Mouse (Mus musculus): ENCODE data around the gene Aldh16a1. TPM values are rescaled to one million over a fixed set of nuclear protein-coding genes. Genes with fewer than 3 reads are reported as not detected.
A peak's percentile ranks its signal among the peaks of the same experiment; 100 is the strongest.

Gene Aldh16a1
- polyA plus RNA-seq, 1 experiment from 2014 or later = 66.6 TPM

- Histone ChIP-seq H3K4me2 (ENCODE audit: low read length) (no peak overlapping the region), H3K27ac (ENCODE audit: low read depth) (peak overlapping the region; percentile 79; the same call in 1 of the 2 replicates), H3K4me1 (replicated peaks; ENCODE audit: control insufficient read depth, insufficient read depth, low read length) (peaks cover 3% of the 10 kb centered on the region; the same call in 1 of the 2 replicates), H3K9me3 (ENCODE audit: control insufficient read depth, low read length) (no peaks in the 10 kb centered on the region), H3K27me3 (replicated peaks; ENCODE audit: control insufficient read depth, insufficient read depth, low read length) (no peaks in the 10 kb centered on the region), H3K36me3 (ENCODE audit: control insufficient read depth, insufficient read depth, low read length) (peaks cover 38% of the 10 kb centered on the region), H3K9ac (ENCODE audit: low read length) (no peak overlapping the region), H3K4me3 (ENCODE audit: low read depth, low read length) (no peak overlapping the region)
- no peak for DNase-seq (ENCODE audit: low spot score)
- WGBS = 64% methylated on average over 6 of the region's 6 CpGs
- ATAC-seq (replicated peaks; ENCODE audit: low FRiP score, low TSS enrichment, low read depth) = no peak
These were observed 4.8 kb downstream of the Aldh16a1 start for GRCm38 (mm10) chr7:45149545-45149944.

- Histone ChIP-seq H3K9me3 (ENCODE audit: control insufficient read depth, low read length) (no peaks in the 10 kb centered on the region), H3K9ac (ENCODE audit: low read length) (no peak overlapping the region), H3K36me3 (ENCODE audit: control insufficient read depth, insufficient read depth, low read length) (peaks cover 48% of the 10 kb centered on the region), H3K4me3 (ENCODE audit: low read depth, low read length) (no peak overlapping the region), H3K27ac (ENCODE audit: low read depth) (peak overlapping the region; percentile 25; the same call in 1 of the 2 replicates), H3K27me3 (replicated peaks; ENCODE audit: control insufficient read depth, insufficient read depth, low read length) (no peaks in the 10 kb centered on the region), H3K4me2 (ENCODE audit: low read length) (no peak overlapping the region), H3K4me1 (replicated peaks; ENCODE audit: control insufficient read depth, insufficient read depth, low read length) (peaks cover 3% of the 10 kb centered on the region; the same call in 1 of the 2 replicates)
- WGBS = 49% methylated on average over 4 of the region's 4 CpGs
- ATAC-seq (replicated peaks; ENCODE audit: low FRiP score, low TSS enrichment, low read depth) (no peak), DNase-seq (ENCODE audit: low spot score) (no peak)
These were observed 5.8 kb downstream of the Aldh16a1 start for GRCm38 (mm10) chr7:45148534-45149098.

- ATAC-seq (replicated peaks; ENCODE audit: low FRiP score, low TSS enrichment, low read depth) (no peak), DNase-seq (ENCODE audit: low spot score) (no peak)
- 76% methylated on average over 11 of the region's 11 CpGs for WGBS
- no peak overlapping the region for H3K4me3 ChIP-seq (ENCODE audit: low read depth, low read length)
- no peak overlapping the region for H3K27ac ChIP-seq (ENCODE audit: low read depth)
- peaks cover 3% of the 10 kb centered on the region; the same call in 1 of the 2 replicates for H3K4me1 ChIP-seq (replicated peaks; ENCODE audit: control insufficient read depth, insufficient read depth, low read length)
- H3K36me3 ChIP-seq (ENCODE audit: control insufficient read depth, insufficient read depth, low read length) = peaks cover 53% of the 10 kb centered on the region
- no peak overlapping the region for H3K9ac ChIP-seq (ENCODE audit: low read length)
- H3K27me3 ChIP-seq (replicated peaks; ENCODE audit: control insufficient read depth, insufficient read depth, low read length) = no peaks in the 10 kb centered on the region
- H3K9me3 ChIP-seq (ENCODE audit: control insufficient read depth, low read length) = no peaks in the 10 kb centered on the region
- no peak overlapping the region for H3K4me2 ChIP-seq (ENCODE audit: low read length)
These were observed 6.5 kb downstream of the Aldh16a1 start for GRCm38 (mm10) chr7:45147899-45148298.

- Histone ChIP-seq H3K36me3 (ENCODE audit: control insufficient read depth, insufficient read depth, low read length) (peaks cover 53% of the 10 kb centered on the region), H3K9ac (ENCODE audit: low read length) (no peak overlapping the region), H3K9me3 (ENCODE audit: control insufficient read depth, low read length) (no peaks in the 10 kb centered on the region), H3K27ac (ENCODE audit: low read depth) (no peak overlapping the region), H3K4me1 (replicated peaks; ENCODE audit: control insufficient read depth, insufficient read depth, low read length) (peaks cover 3% of the 10 kb centered on the region; the same call in 1 of the 2 replicates), H3K4me3 (ENCODE audit: low read depth, low read length) (no peak overlapping the region), H3K4me2 (ENCODE audit: low read length) (no peak overlapping the region), H3K27me3 (replicated peaks; ENCODE audit: control insufficient read depth, insufficient read depth, low read length) (no peaks in the 10 kb centered on the region)
- ATAC-seq (replicated peaks; ENCODE audit: low FRiP score, low TSS enrichment, low read depth) (no peak), DNase-seq (ENCODE audit: low spot score) (no peak)
- WGBS = 95% methylated on average over 11 of the region's 11 CpGs
These were observed 7.1 kb downstream of the Aldh16a1 start for GRCm38 (mm10) chr7:45147267-45147666.

- H3K36me3 ChIP-seq (ENCODE audit: control insufficient read depth, insufficient read depth, low read length) = peaks cover 63% of the 10 kb centered on the region
- 88% methylated on average over 8 of the region's 8 CpGs for WGBS
These were observed 8.9 kb downstream of the Aldh16a1 start for GRCm38 (mm10) chr7:45145460-45145859.

GRCm38 (mm10) chr7:45144368-45145174 is 9.8 kb downstream of the Aldh16a1 start:
- Histone ChIP-seq H3K4me2 (ENCODE audit: low read length) (no peak overlapping the region), H3K9ac (ENCODE audit: low read length) (no peak overlapping the region), H3K36me3 (ENCODE audit: control insufficient read depth, insufficient read depth, low read length) (peaks cover 63% of the 10 kb centered on the region), H3K4me3 (ENCODE audit: low read depth, low read length) (no peak overlapping the region), H3K27me3 (replicated peaks; ENCODE audit: control insufficient read depth, insufficient read depth, low read length) (no peaks in the 10 kb centered on the region), H3K9me3 (ENCODE audit: control insufficient read depth, low read length) (no peaks in the 10 kb centered on the region), H3K4me1 (replicated peaks; ENCODE audit: control insufficient read depth, insufficient read depth, low read length) (no peaks in the 10 kb centered on the region), H3K27ac (ENCODE audit: low read depth) (no peak overlapping the region)
- DNase-seq (ENCODE audit: low spot score) = no peak
- ATAC-seq (replicated peaks; ENCODE audit: low FRiP score, low TSS enrichment, low read depth) = no peak
- 86% methylated on average over 13 of the region's 13 CpGs for WGBS

More at GRCm38 (mm10) chr7:45145460-45145859, 8.9 kb downstream of the Aldh16a1 start:
- H3K9ac ChIP-seq (ENCODE audit: low read length) = no peak overlapping the region
- no peaks in the 10 kb centered on the region for H3K9me3 ChIP-seq (ENCODE audit: control insufficient read depth, low read length)
- H3K4me1 ChIP-seq (replicated peaks; ENCODE audit: control insufficient read depth, insufficient read depth, low read length) = no peaks in the 10 kb centered on the region
- ATAC-seq (replicated peaks; ENCODE audit: low FRiP score, low TSS enrichment, low read depth) (no peak), DNase-seq (ENCODE audit: low spot score) (no peak)
- H3K27me3 ChIP-seq (replicated peaks; ENCODE audit: control insufficient read depth, insufficient read depth, low read length) = no peaks in the 10 kb centered on the region
- no peak overlapping the region for H3K4me3 ChIP-seq (ENCODE audit: low read depth, low read length)
- no peak overlapping the region for H3K4me2 ChIP-seq (ENCODE audit: low read length)
- H3K27ac ChIP-seq (ENCODE audit: low read depth) = no peak overlapping the region

GRCm38 (mm10) chr7:45141914-45142313 is 12.5 kb downstream of the Aldh16a1 start:
- Histone ChIP-seq H3K4me2 (ENCODE audit: low read length) (no peak overlapping the region), H3K36me3 (ENCODE audit: control insufficient read depth, insufficient read depth, low read length) (peaks cover 48% of the 10 kb centered on the region), H3K9ac (ENCODE audit: low read length) (no peak overlapping the region), H3K4me1 (replicated peaks; ENCODE audit: control insufficient read depth, insufficient read depth, low read length) (no peaks in the 10 kb centered on the region), H3K27me3 (replicated peaks; ENCODE audit: control insufficient read depth, insufficient read depth, low read length) (no peaks in the 10 kb centered on the region), H3K9me3 (ENCODE audit: control insufficient read depth, low read length) (no peaks in the 10 kb centered on the region), H3K27ac (ENCODE audit: low read depth) (no peak overlapping the region), H3K4me3 (ENCODE audit: low read depth, low read length) (no peak overlapping the region)
- WGBS = 84% methylated on average over 5 of the region's 5 CpGs
- no peak for DNase-seq (ENCODE audit: low spot score)
- ATAC-seq (replicated peaks; ENCODE audit: low FRiP score, low TSS enrichment, low read depth) = no peak

- H3K36me3 ChIP-seq (ENCODE audit: control insufficient read depth, insufficient read depth, low read length) = peaks cover 42% of the 10 kb centered on the region
- DNase-seq (ENCODE audit: low spot score) (no peak), ATAC-seq (replicated peaks; ENCODE audit: low FRiP score, low TSS enrichment, low read depth) (no peak)
- H3K27ac ChIP-seq (ENCODE audit: low read depth) = no peak overlapping the region
- 97% methylated on average over 3 of the region's 3 CpGs for WGBS
- no peak overlapping the region for H3K9ac ChIP-seq (ENCODE audit: low read length)
- no peak overlapping the region for H3K4me2 ChIP-seq (ENCODE audit: low read length)
- H3K27me3 ChIP-seq (replicated peaks; ENCODE audit: control insufficient read depth, insufficient read depth, low read length) = no peaks in the 10 kb centered on the region
- no peaks in the 10 kb centered on the region for H3K9me3 ChIP-seq (ENCODE audit: control insufficient read depth, low read length)
- no peak overlapping the region for H3K4me3 ChIP-seq (ENCODE audit: low read depth, low read length)
- no peaks in the 10 kb centered on the region for H3K4me1 ChIP-seq (replicated peaks; ENCODE audit: control insufficient read depth, insufficient read depth, low read length)
These were observed 13.1 kb downstream of the Aldh16a1 start for GRCm38 (mm10) chr7:45141319-45141718.
